Mouse (Mus musculus) granulocyte monocyte progenitor cell, adult 5-6 weeks (primary cell): ENCODE measurements around the gene Tubb5. TPM values are rescaled to one million over a fixed set of nuclear protein-coding genes. Genes with fewer than 3 reads are reported as not detected.
A peak's percentile ranks its signal among the peaks of the same experiment; 100 is the strongest.
"Not testable (repeated sequence)": the region's sequence is repeated elsewhere in the genome, so short reads cannot be mapped to it uniquely, and the experiment has no call there.

ENCODE experiments used
- ATAC-seq: replicated peaks from 2 replicates; pipeline ENCODE4 v1.8.0; 2016; ENCODE audit warnings: mild to moderate bottlenecking, moderate TSS enrichment, inconsistent platforms; ENCODE audit not compliant: poor library complexity, severe bottlenecking
- total RNA-seq, 2 experiments: library from RNA; stranded (forward) in 1 of 2; stranded (reverse) in 1 of 2; fragments of 200-712, 200-1000 nt in 1 of 2; fragments of >200 nt in 1 of 2; fragmentation: Nextera tagmentation in 1 of 2; gene quantifications; 2 replicates each; pipeline ENCODE4 v1.2.3; 2014 to 2017

Tubb5 gene
- total RNA-seq, 2 experiments from 2014 or later = 699 to 1,022 TPM

DNA sequence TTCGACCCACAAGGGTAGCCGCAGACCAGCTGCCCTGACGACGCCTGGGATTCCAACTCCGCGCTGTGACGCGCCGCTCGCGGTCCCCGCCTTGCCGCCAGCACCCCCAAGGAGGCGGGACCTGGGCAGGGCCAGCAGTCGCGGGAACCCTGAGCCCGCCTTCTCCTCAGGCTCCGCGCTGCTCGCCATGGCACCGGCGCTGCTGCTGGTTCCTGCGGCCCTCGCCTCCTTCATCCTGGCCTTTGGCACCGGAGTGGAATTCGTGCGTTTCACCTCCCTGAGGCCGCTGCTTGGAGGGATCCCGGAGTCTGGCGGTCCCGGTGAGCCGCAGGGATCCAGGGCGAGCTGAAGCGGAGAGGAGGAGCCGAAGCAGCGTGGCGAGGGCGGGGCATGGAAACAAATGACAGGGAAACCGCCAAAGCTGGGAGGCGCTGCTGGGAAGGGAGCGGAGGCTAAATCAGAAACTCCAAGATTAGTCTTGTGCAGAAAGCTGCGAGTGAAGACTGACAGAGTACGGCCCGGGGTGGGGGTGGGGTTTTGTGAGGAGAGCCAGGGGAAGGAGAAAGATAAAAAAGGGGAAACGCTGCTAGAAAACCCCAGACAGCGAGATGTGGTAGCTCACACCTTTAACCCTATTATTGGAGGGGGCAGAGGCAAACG lies 23.2 kb upstream of the Tubb5 start, which contains the start of gene Nrm:
Nrm (plus strand) TSS at position 121 of the 660 bp plus-strand sequence.
- ATAC-seq = peak; percentile 82

DNA sequence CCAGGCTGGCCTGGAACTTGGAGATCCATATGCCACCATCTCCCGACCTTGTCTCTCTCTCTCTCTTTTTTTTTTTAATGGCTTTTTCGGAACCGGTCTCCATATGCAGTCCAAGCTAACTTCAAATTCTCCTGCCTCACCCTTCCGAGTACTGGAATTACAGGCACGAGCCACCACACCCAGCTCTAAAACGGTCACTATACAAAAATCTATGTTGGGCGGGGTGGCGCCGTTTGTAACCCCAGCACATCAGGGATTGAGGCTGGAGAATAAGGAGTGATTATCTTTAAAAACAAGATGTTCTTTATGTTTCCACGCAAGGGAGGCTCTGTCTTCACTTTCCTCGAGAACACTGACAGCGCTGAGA lies 22.7 kb upstream of the Tubb5 start:
- ATAC-seq = no peak

DNA sequence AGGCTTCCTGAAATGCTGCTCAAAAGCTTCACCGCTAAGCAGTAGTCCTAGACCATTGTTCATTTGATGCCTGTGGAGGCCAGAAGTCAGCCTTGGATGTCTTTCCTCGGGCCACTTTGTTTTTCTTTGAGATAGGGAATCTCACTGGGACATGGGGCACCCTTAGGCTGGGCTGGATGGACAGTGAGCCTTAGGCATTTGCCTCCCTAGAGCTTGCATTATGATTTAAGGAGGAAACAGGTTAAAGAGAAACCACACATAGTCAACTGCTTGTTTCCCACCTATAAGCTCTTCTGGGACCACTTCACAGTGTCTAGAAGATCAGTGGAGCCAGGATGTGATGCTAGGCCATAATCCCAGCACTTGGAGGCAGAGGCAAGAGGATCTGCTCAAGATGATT lies 21.7 kb upstream of the Tubb5 start:
- ATAC-seq = no peak

DNA sequence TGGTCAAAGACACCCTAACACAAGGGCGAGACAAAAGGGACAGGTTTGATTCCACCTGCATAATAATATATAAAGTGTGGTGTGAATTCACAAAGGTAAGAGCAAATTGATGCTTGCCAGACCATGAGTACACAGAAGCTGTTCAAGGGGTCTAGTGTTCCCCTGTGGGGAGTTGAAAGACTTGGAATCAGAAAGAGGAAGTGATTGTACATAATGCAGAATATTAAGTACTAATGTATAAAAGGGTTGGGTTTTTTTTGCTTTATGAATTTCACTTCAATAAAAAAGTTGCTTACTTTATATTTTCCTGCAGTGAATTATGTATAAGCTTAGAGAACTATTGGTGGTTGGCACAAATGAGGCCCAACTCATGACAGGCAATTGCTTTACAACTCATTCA lies 21.3 kb upstream of the Tubb5 start:
- ATAC-seq = no peak

DNA sequence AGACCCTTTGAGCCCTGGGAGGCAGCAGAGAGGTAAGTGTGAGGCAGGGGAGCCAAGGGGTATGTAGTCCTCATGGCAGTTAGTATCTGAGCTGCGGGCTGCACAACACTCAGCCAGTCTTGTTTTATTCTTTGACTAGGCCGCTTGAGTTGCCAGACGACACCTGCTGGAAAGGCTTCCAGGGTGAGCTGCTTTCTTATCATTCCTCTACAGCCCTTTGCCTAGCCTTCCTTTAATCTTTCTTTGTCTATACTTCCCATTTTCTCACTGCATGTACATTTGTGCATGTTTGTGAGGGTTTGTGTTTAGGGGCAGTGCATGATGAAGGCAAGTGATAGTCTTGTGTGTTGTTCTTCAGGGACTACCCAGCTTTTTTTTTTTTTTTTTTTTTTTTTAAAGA lies 12.9 kb upstream of the Tubb5 start:
- no peak for ATAC-seq

DNA sequence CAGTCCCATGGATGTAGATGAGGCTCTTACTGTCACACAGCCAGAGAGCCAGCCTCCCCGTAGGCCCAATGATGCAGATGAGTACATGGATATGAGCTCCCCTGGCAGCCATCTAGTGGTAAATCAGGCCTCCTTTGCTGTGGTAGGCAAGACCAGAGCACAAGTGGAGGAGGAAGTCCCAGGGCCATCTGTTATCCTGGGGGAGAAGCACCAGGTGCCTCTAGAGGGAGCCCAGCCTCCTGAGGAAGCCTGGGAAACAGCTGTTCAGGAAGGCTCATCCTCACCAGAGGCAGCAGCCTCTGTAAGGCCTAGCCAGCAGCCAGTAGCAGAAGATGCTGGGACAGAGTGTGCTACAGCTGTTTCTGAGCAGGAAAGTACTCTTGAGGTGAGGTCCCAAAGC lies 10.0 kb upstream of the Tubb5 start:
- ATAC-seq = peak; percentile 33; the same call in 1 of the 2 replicates

DNA sequence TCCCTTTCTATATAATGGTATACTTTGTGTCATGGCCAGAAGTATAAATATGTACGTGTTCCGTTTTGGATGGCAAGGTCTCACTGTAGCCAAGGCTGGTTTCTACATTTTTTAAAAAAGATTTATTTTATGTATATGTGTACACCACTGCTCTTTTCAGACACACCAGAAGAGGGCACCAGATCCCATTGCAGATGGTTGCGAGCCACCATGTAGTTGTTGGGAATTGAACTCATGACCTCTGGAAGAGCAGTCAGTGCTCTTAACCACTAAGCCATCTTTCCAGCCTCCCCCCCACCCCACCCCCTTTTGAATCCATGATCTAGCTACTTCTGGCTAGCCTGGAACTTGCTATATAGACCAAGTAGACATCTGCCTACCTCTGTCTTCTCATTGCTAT lies 5.4 kb upstream of the Tubb5 start:
- ATAC-seq = no peak

DNA sequence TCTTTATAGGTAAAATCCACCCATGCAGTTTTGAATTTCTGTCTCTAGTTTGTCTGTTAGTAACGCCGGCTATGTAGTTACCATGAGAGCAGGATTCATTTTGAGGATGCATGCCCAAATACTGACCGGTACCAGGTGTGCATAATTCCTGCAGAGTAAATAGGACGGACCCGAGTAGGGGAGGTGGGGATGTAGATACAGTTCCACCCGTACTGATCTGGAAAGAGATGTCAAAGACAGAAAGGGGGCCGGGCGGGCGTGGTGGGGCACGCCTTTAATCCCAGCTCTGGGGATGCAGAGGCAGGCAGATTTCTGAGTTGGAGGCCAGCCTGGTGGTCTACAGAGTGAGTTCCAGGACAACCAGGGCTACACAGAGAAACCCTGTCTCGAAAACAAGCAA lies 3.9 kb upstream of the Tubb5 start:
- no peak for ATAC-seq

DNA sequence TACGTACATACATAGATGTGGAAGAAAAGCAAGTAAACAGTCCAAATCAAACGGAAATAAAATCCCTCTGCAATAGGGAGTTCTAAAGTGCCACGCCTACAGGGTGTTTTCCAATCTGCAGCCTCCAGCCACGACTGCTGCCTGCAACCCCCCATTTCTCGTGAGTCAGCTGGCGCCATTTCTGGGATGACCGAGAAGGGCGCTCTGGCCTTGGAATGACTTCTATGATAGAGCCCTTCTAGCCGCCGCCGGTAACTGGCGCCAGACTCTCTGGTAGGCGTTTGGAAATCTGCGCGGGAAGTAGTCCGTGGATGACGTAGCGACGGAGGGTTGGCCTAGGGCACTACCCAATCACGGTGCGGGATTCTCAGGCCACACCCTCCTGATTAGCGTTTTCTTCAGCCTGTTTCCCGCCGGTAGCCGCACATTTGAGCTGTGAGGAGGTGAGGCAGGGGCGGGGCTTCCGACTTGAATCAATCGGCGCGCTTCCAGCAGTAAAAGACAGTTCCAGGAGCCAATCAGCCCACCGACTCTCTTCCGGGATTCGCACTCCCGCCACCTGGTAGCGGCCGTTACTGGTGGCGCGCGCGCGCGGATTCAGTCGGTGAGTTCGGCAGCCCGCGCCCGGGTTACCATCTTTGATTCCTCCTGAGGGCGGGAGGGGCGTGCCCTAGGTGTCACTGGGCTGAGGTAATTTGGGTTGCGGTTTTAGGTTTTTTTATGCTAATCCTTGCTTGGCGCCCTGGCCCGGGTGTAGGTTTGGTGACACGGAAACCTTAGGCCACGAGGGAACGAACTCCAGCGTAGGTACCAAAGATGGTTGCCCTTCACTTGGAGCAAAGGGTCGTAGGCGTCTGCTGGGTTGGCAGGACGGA lies 3.2 kb upstream of the Tubb5 start, which contains the start of gene Mdc1:
Mdc1 (plus strand) TSS at position 440 of the 875 bp plus-strand sequence.
- ATAC-seq = peak; percentile 71

DNA sequence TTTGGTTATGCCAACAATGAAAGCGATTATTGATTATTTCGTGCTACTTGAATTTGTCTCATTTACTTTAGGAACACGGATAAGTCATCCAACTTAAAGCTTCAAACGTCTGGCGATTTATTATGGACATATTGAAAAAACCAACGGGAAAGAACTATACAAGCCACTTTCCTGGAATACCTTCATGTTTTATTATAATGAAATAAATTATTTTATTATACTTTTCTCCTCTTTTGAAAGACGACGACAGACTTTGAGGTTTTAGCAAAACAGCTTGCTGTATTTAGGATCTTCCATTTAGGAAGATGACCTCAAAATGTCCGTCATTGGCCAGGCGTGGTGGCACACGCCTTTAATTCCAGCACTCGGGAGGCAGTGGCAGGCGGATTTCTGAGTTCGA lies 2.5 kb upstream of the Tubb5 start:
- no peak for ATAC-seq

DNA sequence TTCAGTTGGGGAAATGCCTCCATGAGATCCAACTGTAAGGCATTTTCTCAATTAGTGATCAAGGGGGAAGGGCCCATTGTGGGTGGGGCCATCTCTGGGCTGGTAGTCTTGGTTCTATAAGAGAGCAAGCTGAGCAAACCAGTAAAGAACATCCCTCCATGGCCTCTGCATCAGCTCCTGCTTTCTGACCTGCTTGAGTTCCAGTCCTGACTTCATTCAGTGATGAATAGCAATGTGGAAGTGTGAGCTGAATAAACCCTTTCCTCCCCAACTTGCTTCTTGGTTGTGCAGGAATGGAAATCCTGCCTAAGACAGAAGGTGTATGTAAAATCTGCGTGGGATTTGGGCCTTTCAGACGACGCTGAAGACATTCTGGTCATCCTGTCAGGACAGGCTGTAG lies 896 bp upstream of the Tubb5 start:
- not testable (repeated sequence) for ATAC-seq

DNA sequence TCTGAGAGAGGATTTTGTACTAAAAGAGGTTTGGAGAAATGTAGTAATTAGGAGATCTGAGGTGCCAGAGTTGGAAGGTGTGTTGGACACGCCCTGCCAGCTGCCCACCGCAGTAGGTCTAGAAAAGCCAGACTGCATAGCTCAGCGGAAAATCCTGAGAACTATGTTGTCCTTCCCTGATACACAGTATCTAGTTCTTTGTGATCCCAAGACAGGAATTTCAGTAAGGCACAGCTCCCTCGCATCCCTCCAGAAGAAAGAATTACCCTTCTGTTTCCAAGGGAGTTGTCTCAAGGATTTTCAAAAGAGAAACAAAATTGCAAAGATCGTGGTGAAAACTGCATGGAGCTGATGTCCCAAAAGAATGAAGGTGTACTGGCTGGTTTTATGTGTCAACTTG lies 464 bp upstream of the Tubb5 start:
- no peak for ATAC-seq

DNA sequence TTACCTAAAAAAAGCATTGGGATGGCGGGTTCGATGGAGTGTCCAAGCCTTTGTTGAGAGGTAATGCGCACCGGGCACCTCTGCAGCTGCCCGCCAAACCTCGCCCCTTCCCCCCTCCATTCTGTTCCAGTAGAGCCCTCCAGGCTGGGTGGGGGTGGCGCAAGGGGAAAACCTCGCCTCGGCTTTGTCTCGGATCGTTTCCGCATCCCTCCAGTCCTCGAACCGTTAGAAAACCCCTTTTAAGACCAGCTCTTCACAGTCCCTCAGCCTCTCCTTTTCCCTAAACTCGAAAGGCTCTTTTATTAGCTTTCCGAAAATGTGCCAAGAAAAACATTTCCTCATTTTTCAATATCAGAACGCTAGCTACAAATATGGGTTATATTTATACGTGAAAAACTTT lies 619 bp downstream of the Tubb5 start:
- peak; percentile 5; the same call in 1 of the 2 replicates for ATAC-seq

DNA sequence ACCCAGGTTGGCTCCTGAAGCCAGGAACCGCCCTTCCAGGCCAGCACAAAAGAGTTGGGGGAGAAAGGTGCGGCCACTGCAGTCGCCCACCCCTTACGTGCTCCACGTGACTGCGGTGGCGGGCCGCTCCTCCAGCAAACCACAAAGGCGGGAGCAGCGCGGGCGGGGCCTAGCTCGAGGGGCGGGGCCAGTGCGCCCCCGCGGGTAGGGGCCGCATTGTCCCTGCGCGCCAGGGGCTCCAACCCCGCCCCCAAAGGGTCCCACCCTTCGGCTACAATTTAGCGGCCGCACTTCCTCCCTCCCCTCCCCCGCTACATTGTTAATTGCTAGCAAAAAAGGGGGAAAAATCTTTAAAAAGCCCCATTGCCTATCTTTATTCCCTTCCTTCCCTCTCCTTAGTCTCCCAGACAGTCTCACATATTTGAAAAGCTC lies 1.1 kb downstream of the Tubb5 start:
- ATAC-seq = peak; percentile 26

DNA sequence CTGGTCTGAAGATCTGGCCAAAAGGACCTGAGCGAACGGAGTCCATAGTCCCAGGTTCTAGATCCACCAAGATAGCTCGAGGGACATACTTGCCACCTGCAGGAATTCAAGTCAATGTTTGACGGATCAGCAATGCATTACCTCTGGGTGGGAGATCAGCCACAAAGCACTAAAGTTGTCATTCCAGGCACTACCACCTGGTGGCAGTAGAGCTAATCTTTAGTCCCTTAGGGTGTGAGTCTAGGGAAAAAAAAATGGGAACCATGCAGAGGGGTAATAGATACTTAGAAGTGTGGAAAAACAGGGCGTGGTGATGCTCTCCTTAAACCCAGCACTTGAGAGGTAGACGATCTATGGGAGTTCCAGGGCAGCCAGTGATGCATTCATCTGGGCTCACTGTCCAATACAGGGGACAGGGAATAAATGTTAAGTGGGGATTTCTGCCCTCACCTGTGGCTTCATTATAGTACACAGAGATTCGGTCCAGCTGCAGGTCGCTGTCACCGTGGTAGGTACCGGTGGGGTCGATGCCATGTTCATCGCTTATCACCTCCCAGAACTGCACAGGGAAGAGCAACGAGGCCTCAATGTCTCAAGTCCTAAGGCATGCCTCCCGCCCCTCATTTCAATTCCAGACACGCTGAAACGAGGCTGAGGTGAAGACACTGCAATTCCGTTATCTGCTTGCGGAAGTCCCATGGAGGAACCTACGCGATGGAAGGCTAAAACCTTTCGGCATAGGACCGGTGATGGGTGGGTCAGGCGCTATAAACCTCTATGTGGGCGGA lies 1.7 kb downstream of the Tubb5 start:
- ATAC-seq = peak; percentile 34

DNA sequence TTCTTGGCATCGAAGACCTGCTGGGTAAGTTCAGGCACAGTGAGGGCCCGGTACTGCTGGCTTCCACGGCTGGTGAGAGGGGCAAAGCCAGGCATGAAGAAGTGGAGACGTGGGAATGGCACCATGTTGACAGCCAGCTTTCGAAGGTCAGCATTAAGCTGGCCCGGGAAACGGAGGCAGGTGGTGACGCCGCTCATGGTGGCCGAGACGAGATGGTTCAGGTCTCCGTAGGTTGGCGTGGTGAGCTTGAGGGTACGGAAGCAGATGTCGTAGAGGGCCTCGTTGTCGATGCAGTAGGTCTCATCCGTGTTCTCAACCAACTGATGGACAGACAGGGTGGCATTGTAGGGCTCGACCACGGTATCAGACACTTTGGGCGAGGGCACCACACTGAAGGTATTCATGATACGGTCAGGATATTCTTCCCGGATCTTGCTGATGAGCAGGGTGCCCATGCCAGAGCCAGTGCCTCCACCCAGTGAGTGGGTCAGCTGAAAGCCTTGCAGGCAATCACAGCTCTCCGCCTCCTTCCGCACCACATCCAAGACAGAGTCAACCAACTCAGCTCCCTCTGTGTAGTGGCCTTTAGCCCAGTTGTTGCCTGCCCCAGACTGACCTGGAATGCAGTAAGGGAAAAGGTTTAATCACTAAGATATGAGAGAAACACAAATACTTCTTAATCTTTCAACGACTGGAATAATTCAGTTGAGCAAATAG lies 2.5 kb downstream of the Tubb5 start:
- ATAC-seq = no peak

DNA sequence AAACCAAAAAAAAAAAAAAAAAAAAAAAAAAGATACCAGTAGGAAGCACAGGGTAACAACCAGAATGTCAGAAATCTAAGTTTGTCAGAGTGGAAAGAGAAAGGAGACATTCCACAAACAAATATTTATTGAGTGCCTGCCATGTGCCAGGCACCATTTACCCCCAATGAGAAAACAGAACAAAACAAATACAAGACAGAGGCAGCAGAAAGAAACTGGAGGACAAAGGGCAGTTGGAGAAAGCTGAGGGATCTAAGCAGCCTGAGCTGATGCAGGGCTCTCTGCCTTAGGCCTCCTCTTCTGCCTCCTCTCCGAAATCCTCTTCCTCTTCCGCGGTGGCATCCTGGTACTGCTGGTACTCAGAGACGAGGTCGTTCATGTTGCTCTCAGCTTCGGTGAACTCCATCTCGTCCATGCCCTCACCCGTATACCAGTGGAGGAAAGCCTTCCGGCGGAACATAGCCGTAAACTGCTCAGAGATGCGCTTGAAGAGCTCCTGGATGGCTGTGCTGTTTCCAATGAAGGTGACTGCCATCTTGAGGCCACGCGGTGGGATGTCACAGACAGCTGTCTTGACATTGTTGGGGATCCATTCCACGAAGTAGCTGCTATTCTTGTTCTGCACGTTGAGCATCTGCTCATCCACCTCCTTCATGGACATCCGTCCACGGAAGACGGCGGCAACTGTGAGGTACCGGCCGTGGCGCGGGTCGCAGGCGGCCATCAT lies 3.2 kb downstream of the Tubb5 start:
- ATAC-seq = no peak

DNA sequence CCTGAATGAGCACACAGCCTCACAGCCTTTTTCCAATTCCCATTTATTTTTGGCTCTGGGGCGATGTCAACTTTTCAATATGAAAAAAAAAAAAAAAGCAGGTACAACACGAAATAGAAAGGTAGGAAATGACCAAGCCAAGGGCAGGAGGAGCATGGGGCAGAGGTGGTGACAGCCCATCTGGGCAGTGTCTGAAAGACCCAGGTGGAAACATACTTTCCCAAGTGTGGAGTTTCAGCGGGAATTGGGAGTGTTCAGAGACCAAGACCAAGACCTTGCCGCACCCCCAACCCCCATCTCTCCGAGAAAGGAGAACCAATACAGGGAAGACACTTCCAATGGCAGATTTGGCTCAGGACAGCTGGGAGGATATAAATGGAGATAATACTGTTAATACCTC lies 4.2 kb downstream of the Tubb5 start:
- ATAC-seq = no peak

DNA sequence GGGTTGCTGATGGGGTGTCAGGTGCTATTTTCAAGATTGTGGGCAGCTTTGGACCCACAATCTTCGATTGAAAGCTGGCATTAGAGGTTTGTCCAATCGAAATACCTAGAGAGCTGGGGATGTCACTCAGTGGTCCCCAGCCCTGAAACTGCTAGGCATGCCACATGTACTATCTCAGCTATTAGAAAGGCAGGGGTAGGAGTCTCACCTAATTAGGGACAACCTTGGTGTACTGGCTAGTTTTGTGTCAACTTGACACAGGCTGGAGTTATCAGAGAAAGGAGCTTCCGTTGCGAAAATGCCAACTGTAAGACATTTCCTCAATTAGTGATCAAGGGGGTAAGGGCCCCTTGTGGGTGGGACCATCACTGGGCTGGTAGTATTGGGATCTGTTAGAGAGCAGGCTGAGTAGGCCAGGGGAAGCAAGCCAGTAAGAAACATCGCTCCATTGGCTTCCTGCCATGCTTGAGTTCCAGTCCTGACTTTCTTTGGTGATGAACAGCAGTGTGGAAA lies 4.8 kb downstream of the Tubb5 start:
- no peak for ATAC-seq
